Mouse (Mus musculus): ENCODE data around the gene Gemin8. TPM values are rescaled to one million over a fixed set of nuclear protein-coding genes. Genes with fewer than 3 reads are reported as not detected.
A peak's percentile ranks its signal among the peaks of the same experiment; 100 is the strongest.

Gemin8 gene
- polyA plus RNA-seq, 1 experiment from 2014 or later = 17.8 TPM

GRCm38 (mm10) chrX:166173796-166174195, 3.5 kb downstream of the Gemin8 start:
- Histone ChIP-seq H3K36me3 (ENCODE audit: control insufficient read depth, insufficient read depth, low read length) (no peaks in the 10 kb centered on the region), H3K4me3 (ENCODE audit: low read length) (no peak overlapping the region), H3K4me2 (replicated peaks; ENCODE audit: low read depth, low read length) (no peak overlapping the region), H3K9ac (ENCODE audit: low read depth, low read length) (no peak overlapping the region), H3K9me3 (ENCODE audit: control insufficient read depth, low read length) (no peaks in the 10 kb centered on the region), H3K27ac (ENCODE audit: low read depth, low read length) (no peak overlapping the region), H3K27me3 (ENCODE audit: control insufficient read depth, insufficient read depth, low read length) (no peaks in the 10 kb centered on the region), H3K4me1 (ENCODE audit: control insufficient read depth, insufficient read depth, low read length) (no peaks in the 10 kb centered on the region)
- ATAC-seq (ENCODE audit: low FRiP score, low TSS enrichment) = no peak
- 69% methylated on average over 7 of the region's 7 CpGs for WGBS

- no peaks in the 10 kb centered on the region for H3K9me3 ChIP-seq (ENCODE audit: control insufficient read depth, low read length)
- no peak overlapping the region for H3K4me3 ChIP-seq (ENCODE audit: low read length)
- no peak overlapping the region for H3K4me2 ChIP-seq (replicated peaks; ENCODE audit: low read depth, low read length)
- 74% methylated on average over 7 of the region's 7 CpGs for WGBS
- no peaks in the 10 kb centered on the region for H3K36me3 ChIP-seq (ENCODE audit: control insufficient read depth, insufficient read depth, low read length)
- H3K27ac ChIP-seq (ENCODE audit: low read depth, low read length) = no peak overlapping the region
- H3K4me1 ChIP-seq (ENCODE audit: control insufficient read depth, insufficient read depth, low read length) = no peaks in the 10 kb centered on the region
- H3K9ac ChIP-seq (ENCODE audit: low read depth, low read length) = no peak overlapping the region
- no peaks in the 10 kb centered on the region for H3K27me3 ChIP-seq (ENCODE audit: control insufficient read depth, insufficient read depth, low read length)
- no peak for ATAC-seq (ENCODE audit: low FRiP score, low TSS enrichment)
Measured at GRCm38 (mm10) chrX:166177929-166178328, 7.7 kb downstream of the Gemin8 start.

- 76% methylated on average over 3 of the region's 3 CpGs for WGBS
Measured at GRCm38 (mm10) chrX:166183094-166183493, 12.8 kb downstream of the Gemin8 start.

DNA sequence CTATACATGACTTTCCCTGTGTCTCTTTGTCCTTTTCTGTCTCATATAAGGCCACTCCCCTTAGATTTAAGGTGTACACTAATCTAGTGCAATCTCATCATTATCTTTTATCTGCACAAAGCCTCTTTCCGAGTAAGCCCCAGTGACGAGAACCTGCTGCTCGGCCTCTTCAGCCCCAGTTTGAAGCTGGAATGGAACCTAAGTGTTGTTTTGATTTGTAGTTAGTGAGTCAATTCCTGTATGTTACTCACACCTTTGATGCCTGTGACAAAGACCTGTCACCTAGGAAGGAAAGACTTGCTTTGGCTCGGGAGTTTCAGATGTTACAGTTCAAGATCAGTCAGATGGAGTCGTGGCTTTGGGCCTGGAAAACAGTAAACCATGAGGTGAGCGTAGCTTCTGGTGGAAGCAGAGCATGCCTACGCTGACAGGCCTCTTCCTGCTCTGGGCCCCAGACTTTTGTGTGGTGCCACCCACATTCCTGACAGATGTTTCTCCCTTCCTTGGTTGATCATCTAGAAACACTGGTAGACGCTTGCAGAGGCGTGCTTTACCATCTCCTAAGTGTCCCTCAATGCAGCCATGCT, 15.2 kb downstream of the Gemin8 start:
- no peak for ATAC-seq (ENCODE audit: low FRiP score, low TSS enrichment)
- Histone ChIP-seq H3K27me3 (ENCODE audit: control insufficient read depth, insufficient read depth, low read length) (0 out of 2 replicates have a peak, but pooled peaks cover 3% of the 10 kb centered on the region), H3K9ac (ENCODE audit: low read depth, low read length) (no peak overlapping the region), H3K4me1 (ENCODE audit: control insufficient read depth, insufficient read depth, low read length) (no peaks in the 10 kb centered on the region), H3K36me3 (ENCODE audit: control insufficient read depth, insufficient read depth, low read length) (no peaks in the 10 kb centered on the region), H3K9me3 (ENCODE audit: control insufficient read depth, low read length) (no peaks in the 10 kb centered on the region), H3K4me3 (ENCODE audit: low read length) (no peak overlapping the region), H3K4me2 (replicated peaks; ENCODE audit: low read depth, low read length) (no peak overlapping the region), H3K27ac (ENCODE audit: low read depth, low read length) (no peak overlapping the region)
- WGBS = 88% methylated on average over 9 of the region's 9 CpGs

More at GRCm38 (mm10) chrX:166183094-166183493, 12.8 kb downstream of the Gemin8 start:
- Histone ChIP-seq H3K4me3 (ENCODE audit: low read length) (no peak overlapping the region), H3K36me3 (ENCODE audit: control insufficient read depth, insufficient read depth, low read length) (no peaks in the 10 kb centered on the region), H3K27me3 (ENCODE audit: control insufficient read depth, insufficient read depth, low read length) (0 out of 2 replicates have a peak, but pooled peaks cover 3% of the 10 kb centered on the region), H3K4me2 (replicated peaks; ENCODE audit: low read depth, low read length) (no peak overlapping the region), H3K4me1 (ENCODE audit: control insufficient read depth, insufficient read depth, low read length) (no peaks in the 10 kb centered on the region), H3K27ac (ENCODE audit: low read depth, low read length) (no peak overlapping the region), H3K9me3 (ENCODE audit: control insufficient read depth, low read length) (no peaks in the 10 kb centered on the region), H3K9ac (ENCODE audit: low read depth, low read length) (no peak overlapping the region)
- no peak for ATAC-seq (ENCODE audit: low FRiP score, low TSS enrichment)

DNA sequence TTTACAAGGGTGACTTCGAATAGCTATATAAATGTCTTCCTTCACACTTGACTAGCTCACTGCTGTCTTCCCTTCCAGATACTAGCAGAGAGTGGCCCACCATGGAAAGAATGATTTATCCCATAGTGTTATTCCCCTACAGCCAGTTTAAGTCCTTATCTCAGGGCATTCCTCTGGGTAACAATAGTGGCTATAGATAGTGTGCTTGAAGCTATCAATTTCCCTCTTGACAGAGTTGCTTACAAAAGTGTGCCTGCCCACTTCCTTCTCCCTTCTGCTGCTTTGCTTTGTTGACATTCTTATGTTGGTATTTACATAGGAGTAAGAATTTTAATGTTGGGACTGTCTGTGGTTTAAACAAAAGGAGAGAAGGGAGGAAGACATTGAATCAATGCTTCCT, 17.5 kb downstream of the Gemin8 start:
- H3K4me1 ChIP-seq (ENCODE audit: control insufficient read depth, insufficient read depth, low read length) = no peaks in the 10 kb centered on the region
- ATAC-seq (ENCODE audit: low FRiP score, low TSS enrichment) = no peak
- no peak overlapping the region for H3K4me2 ChIP-seq (replicated peaks; ENCODE audit: low read depth, low read length)
- no peak overlapping the region for H3K9ac ChIP-seq (ENCODE audit: low read depth, low read length)
- no peak overlapping the region for H3K27ac ChIP-seq (ENCODE audit: low read depth, low read length)
- no peaks in the 10 kb centered on the region for H3K9me3 ChIP-seq (ENCODE audit: control insufficient read depth, low read length)
- WGBS = 62% methylated on average over 1 of the region's 1 CpGs
- no peak overlapping the region for H3K4me3 ChIP-seq (ENCODE audit: low read length)
- H3K27me3 ChIP-seq (ENCODE audit: control insufficient read depth, insufficient read depth, low read length) = 0 out of 2 replicates have a peak, but pooled peaks cover 3% of the 10 kb centered on the region
- no peaks in the 10 kb centered on the region for H3K36me3 ChIP-seq (ENCODE audit: control insufficient read depth, insufficient read depth, low read length)

GRCm38 (mm10) chrX:166196327-166196726, 26.1 kb downstream of the Gemin8 start:
- Histone ChIP-seq H3K27me3 (ENCODE audit: control insufficient read depth, insufficient read depth, low read length) (no peaks in the 10 kb centered on the region), H3K9me3 (ENCODE audit: control insufficient read depth, low read length) (no peaks in the 10 kb centered on the region), H3K27ac (ENCODE audit: low read depth, low read length) (no peak overlapping the region), H3K36me3 (ENCODE audit: control insufficient read depth, insufficient read depth, low read length) (no peaks in the 10 kb centered on the region), H3K4me1 (ENCODE audit: control insufficient read depth, insufficient read depth, low read length) (no peaks in the 10 kb centered on the region), H3K9ac (ENCODE audit: low read depth, low read length) (no peak overlapping the region), H3K4me2 (replicated peaks; ENCODE audit: low read depth, low read length) (no peak overlapping the region), H3K4me3 (ENCODE audit: low read length) (no peak overlapping the region)
- ATAC-seq (ENCODE audit: low FRiP score, low TSS enrichment) = no peak

DNA sequence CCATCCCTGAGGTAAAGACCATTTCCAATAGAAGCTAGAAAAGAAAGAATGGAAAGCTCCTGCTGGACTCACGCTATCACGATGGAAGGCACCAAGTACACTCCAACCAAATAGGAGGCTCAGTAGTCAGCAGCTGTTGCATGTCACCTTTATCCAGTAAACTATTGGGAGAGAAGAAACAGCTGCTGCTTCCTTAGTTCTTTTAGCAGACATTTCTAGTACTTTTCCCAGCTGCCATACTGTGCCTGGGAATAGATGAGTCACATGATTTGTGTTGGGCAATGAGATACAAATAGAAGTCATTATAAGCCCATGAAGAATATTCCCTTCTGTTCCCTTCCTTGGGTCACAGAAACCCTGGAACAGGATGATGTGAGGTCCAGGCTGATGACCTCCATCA, 28.0 kb downstream of the Gemin8 start:
- no peaks in the 10 kb centered on the region for H3K4me1 ChIP-seq (ENCODE audit: control insufficient read depth, insufficient read depth, low read length)
- 63% methylated on average over 2 of the region's 2 CpGs for WGBS

GRCm38 (mm10) chrX:166199812-166200211, 29.6 kb downstream of the Gemin8 start:
- Histone ChIP-seq H3K27ac (ENCODE audit: low read depth, low read length) (no peak overlapping the region), H3K4me2 (replicated peaks; ENCODE audit: low read depth, low read length) (no peak overlapping the region), H3K4me3 (ENCODE audit: low read length) (no peak overlapping the region), H3K4me1 (ENCODE audit: control insufficient read depth, insufficient read depth, low read length) (no peaks in the 10 kb centered on the region), H3K36me3 (ENCODE audit: control insufficient read depth, insufficient read depth, low read length) (no peaks in the 10 kb centered on the region), H3K9ac (ENCODE audit: low read depth, low read length) (no peak overlapping the region), H3K27me3 (ENCODE audit: control insufficient read depth, insufficient read depth, low read length) (no peaks in the 10 kb centered on the region), H3K9me3 (ENCODE audit: control insufficient read depth, low read length) (no peaks in the 10 kb centered on the region)
- no peak for ATAC-seq (ENCODE audit: low FRiP score, low TSS enrichment)

More for the DNA sequence above, 28.0 kb downstream of the Gemin8 start:
- H3K4me3 ChIP-seq (ENCODE audit: low read length) = no peak overlapping the region
- H3K27ac ChIP-seq (ENCODE audit: low read depth, low read length) = no peak overlapping the region
- no peaks in the 10 kb centered on the region for H3K9me3 ChIP-seq (ENCODE audit: control insufficient read depth, low read length)
- no peak overlapping the region for H3K9ac ChIP-seq (ENCODE audit: low read depth, low read length)
- H3K27me3 ChIP-seq (ENCODE audit: control insufficient read depth, insufficient read depth, low read length) = no peaks in the 10 kb centered on the region
- H3K4me2 ChIP-seq (replicated peaks; ENCODE audit: low read depth, low read length) = no peak overlapping the region
- ATAC-seq (ENCODE audit: low FRiP score, low TSS enrichment) = peak; percentile 60; the same call in 1 of the 2 replicates
- H3K36me3 ChIP-seq (ENCODE audit: control insufficient read depth, insufficient read depth, low read length) = no peaks in the 10 kb centered on the region

DNA sequence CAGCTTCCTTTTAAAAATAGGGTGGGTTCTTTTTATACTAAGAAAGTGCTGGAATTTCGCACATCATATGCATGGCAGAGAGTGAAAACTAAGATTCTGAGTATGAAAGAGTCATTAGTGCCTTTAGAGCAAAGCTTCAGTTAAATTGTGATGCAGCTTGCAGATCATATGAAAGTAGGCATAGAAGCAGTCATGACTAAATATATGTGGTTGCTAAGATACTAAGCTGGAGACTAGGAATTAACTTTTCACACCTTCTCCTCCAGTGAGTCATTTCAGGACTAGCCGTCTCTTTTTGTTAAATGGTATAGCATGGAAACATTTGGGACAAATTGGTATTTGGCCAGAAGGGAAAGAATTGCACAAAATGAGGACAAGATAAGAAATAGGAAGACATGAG, 44.3 kb downstream of the Gemin8 start:
- Histone ChIP-seq H3K4me1 (ENCODE audit: control insufficient read depth, insufficient read depth, low read length) (no peaks in the 10 kb centered on the region), H3K27me3 (ENCODE audit: control insufficient read depth, insufficient read depth, low read length) (0 out of 2 replicates have a peak, but pooled peaks cover 4% of the 10 kb centered on the region), H3K9me3 (ENCODE audit: control insufficient read depth, low read length) (no peaks in the 10 kb centered on the region), H3K4me3 (ENCODE audit: low read length) (no peak overlapping the region), H3K27ac (ENCODE audit: low read depth, low read length) (no peak overlapping the region), H3K36me3 (ENCODE audit: control insufficient read depth, insufficient read depth, low read length) (no peaks in the 10 kb centered on the region), H3K4me2 (replicated peaks; ENCODE audit: low read depth, low read length) (no peak overlapping the region), H3K9ac (ENCODE audit: low read depth, low read length) (no peak overlapping the region)
- WGBS = 81% methylated on average over 2 of the region's 2 CpGs
- ATAC-seq (ENCODE audit: low FRiP score, low TSS enrichment) = no peak
